17 mouse cellular contexts compared by ENCODE assay signal in the genomic region with DNA sequence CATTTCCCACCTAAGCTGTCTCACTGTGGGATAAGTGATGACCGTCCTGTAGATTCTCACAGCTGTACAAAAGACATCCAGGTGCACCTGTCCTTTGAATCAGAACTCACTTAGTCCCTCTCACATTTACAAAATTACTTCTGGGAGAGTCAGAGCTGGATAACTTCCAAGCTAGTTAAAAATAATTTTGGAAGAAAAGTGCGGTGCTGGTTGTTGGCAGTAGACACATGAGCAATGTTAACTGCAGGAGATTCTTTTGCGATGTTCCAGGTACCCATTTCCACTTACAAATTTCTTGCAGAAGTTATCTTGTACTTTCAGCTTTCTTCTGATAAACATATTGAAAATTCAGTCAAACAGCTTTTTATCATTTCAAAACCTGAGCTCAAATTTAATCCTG.
DNase-seq lines count a peak whose midpoint lies in the region; ATAC-seq lines count a peak whose summit lies in the region.
"Had no signal": no experiment of that assay in that cellular context is flagged by ENCODE, and none has a peak within 500 bp of the region (broad histone marks: within the 10 kb centered on the region; RNA-seq: fewer than 3 reads in every experiment).

No protein-coding gene starts in this region.

- ATAC-seq in frontal cortex, adult (ENCODE audit: low TSS enrichment): peak; percentile 66; the same call in 1 of the 2 replicates
- ATAC-seq: forebrain, embryonic 13.5 days; forebrain, embryonic 15.5 days; forebrain, postnatal 0 days had no signal

- DNase-seq in frontal cortex, postnatal 25 days (ENCODE audit: low spot score in 2 of 2): no peak
- DNase-seq in left cerebral cortex, adult 11 months (ENCODE audit: low spot score): peak; percentile 13
- DNase-seq in left cerebral cortex, adult 8-10 months (ENCODE audit: low spot score in 2 of 2): no peak
- DNase-seq in brain, adult 2 months (ENCODE audit: low read depth, low spot score): peak; percentile 79
- DNase-seq in telencephalon, adult 2 months (ENCODE audit: low read depth, low spot score): peak; percentile 51
- DNase-seq in kidney, postnatal 14 days: no peak
- DNase-seq: adrenal gland, adult 2 months; adrenal gland, postnatal 10 days; adrenal gland, postnatal 25 days; cerebellum, adult 11-12 months; cerebellum, adult 8-10 months; cerebellum, postnatal 10 days; cerebellum, postnatal 25 days; forebrain, postnatal 0 days had no signal

Comparison
In these comparisons a context has a peak if more than half of its experiments do, and no peak if none do; other contexts are left out.
1. DNase-seq: peak in left cerebral cortex, adult 11 months (single experiment), brain, adult 2 months (single experiment) and telencephalon, adult 2 months (single experiment); none in frontal cortex, postnatal 25 days (0 of 2), left cerebral cortex, adult 8-10 months (0 of 2) and kidney, postnatal 14 days (single experiment).